Mouse (Mus musculus) mouse embryonic stem cell (cell line): ENCODE measurements around the gene Gdf5.
"Not testable (repeated sequence)": the region's sequence is repeated elsewhere in the genome, so short reads cannot be mapped to it uniquely, and the experiment has no call there.

Source experiments
- in situ Hi-C, 2 experiments: fragments of 300-500 bp; cut with MboI; formaldehyde crosslinking; loops; 1 replicate in 1 of 2; 3 replicates in 1 of 2; pipeline ENCODE4 v1.14.3; 2019 to 2020; ENCODE audit warnings: low sequenced_read_pairs in 2 of 2, low pct_unique_long_range_greater_than_20kb in 1 of 2, mixed read lengths in 1 of 2; ENCODE audit not compliant: unreplicated experiment in 1 of 2

Gdf5 gene

GRCm38 (mm10) chr2:155945580-155945979 lies 413 bp upstream of the Gdf5 start:
- in situ Hi-C loops, result loop anchor here (5.0 kb wide), 2 partner anchors 98 to 118 kb away; partner anchors contain the start of gene Eif6 (in 1 of the 2)

GRCm38 (mm10) chr2:155944685-155945084 lies 482 bp downstream of the Gdf5 start:
- in situ Hi-C loops, result loop anchor here (5.0 kb wide), 2 partner anchors 97 to 117 kb away; partner anchors contain the start of gene Eif6 (in 1 of the 2)

GRCm38 (mm10) chr2:155943463-155943862 lies 1.7 kb downstream of the Gdf5 start:
- in situ Hi-C loops, result no loop called here

- in situ Hi-C loops, result no loop called here
Measured at GRCm38 (mm10) chr2:155941697-155942442, 3.3 kb downstream of the Gdf5 start.

- in situ Hi-C loops, result no loop called here
Measured at GRCm38 (mm10) chr2:155940681-155941080, 4.5 kb downstream of the Gdf5 start, which contains the start of gene Gm15557. Gm15557 (plus strand) TSS chr2:155940728.

- in situ Hi-C loops, result no loop called here
Measured at GRCm38 (mm10) chr2:155939897-155940529, 5.2 kb downstream of the Gdf5 start.

- in situ Hi-C loops, result no loop called here
Measured at GRCm38 (mm10) chr2:155929531-155930442, 15.4 kb downstream of the Gdf5 start, which contains the start of gene Uqcc1. Uqcc1 (minus strand) TSS chr2:155930310.

GRCm38 (mm10) chr2:155928711-155929345 lies 16.3 kb downstream of the Gdf5 start:
- in situ Hi-C loops, result no loop called here

GRCm38 (mm10) chr2:155925213-155925612 lies 20.0 kb downstream of the Gdf5 start:
- in situ Hi-C loops, result not testable (repeated sequence)

GRCm38 (mm10) chr2:155923143-155923542 lies 22.0 kb downstream of the Gdf5 start:
- in situ Hi-C loops, result no loop called here

- in situ Hi-C loops, result no loop called here
Measured at GRCm38 (mm10) chr2:155914684-155915083, 30.5 kb downstream of the Gdf5 start.

- in situ Hi-C loops, result no loop called here
Measured at GRCm38 (mm10) chr2:155903632-155904008, 41.5 kb downstream of the Gdf5 start.

GRCm38 (mm10) chr2:155902989-155903631 lies 42.1 kb downstream of the Gdf5 start:
- in situ Hi-C loops, result no loop called here

GRCm38 (mm10) chr2:155895046-155895735 lies 50.0 kb downstream of the Gdf5 start:
- in situ Hi-C loops, result no loop called here

GRCm38 (mm10) chr2:155894307-155895045 lies 50.7 kb downstream of the Gdf5 start:
- in situ Hi-C loops, result no loop called here
